In the genomic region with DNA sequence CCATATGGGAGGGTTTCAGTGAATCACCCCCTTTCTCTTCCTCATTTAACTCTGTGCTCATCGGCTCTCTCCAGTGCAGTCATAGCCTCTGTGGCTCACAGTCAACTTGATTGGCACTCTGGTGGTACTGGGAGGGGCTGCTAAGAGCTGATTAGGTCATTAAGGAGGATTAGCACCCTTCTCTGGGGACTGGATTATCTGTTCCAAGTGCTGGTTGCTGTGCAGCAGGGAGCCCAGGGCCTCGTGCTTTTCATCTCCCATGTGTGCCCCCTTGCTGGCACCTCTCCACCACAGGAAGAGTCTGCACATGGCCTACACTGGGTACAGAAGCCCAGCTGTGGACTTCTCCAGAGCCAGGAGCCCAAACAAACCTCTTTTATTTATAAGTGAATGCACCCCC, we compare ENCODE assay signal across 25 mouse cellular contexts.
DNase-seq lines count a peak whose midpoint lies in the region; ATAC-seq lines count a peak whose summit lies in the region.
"Had no signal": no experiment of that assay in that cellular context is flagged by ENCODE, and none has a peak within 500 bp of the region (broad histone marks: within the 10 kb centered on the region; RNA-seq: fewer than 3 reads in every experiment).

No protein-coding gene starts in this region.

- H3K4me3 ChIP-seq in forebrain, embryonic 12.5 days (replicated peaks): no peak overlapping the region
- H3K4me3 ChIP-seq in forebrain, embryonic 10.5 days: no peak overlapping the region
- H3K4me3 ChIP-seq in neural tube, embryonic 14.5 days (ENCODE audit: low read depth, low read length): no peak overlapping the region
- H3K4me3 ChIP-seq in neural tube, embryonic 15.5 days (replicated peaks): no peak overlapping the region
- H3K4me3 ChIP-seq in midbrain, embryonic 13.5 days (replicated peaks): no peak overlapping the region
- H3K4me3 ChIP-seq: embryonic facial prominence, embryonic 12.5 days; erythroblast, embryonic 14.5 days; kidney, embryonic 15.5 days; left cerebral cortex, adult 2 months; limb, embryonic 15.5 days; lung, embryonic 15.5 days; myocyte; neural tube, embryonic 13.5 days had no signal

- no peak overlapping the region for H3K9ac ChIP-seq in forebrain, embryonic 12.5 days
- no peak overlapping the region for H3K9ac ChIP-seq in neural tube, embryonic 14.5 days (replicated peaks; ENCODE audit: low read depth, low read length)
- no peak overlapping the region for H3K9ac ChIP-seq in neural tube, embryonic 15.5 days (replicated peaks)
- no peak overlapping the region for H3K9ac ChIP-seq in midbrain, embryonic 13.5 days (replicated peaks)
- H3K9ac ChIP-seq: embryonic facial prominence, embryonic 12.5 days; kidney, embryonic 15.5 days; limb, embryonic 15.5 days; liver, embryonic 14.5 days; lung, embryonic 15.5 days; neural tube, embryonic 13.5 days had no signal

- H3K9me3 ChIP-seq in forebrain, embryonic 12.5 days: no peaks in the 10 kb centered on the region
- H3K9me3 ChIP-seq in forebrain, embryonic 10.5 days: no peaks in the 10 kb centered on the region
- H3K9me3 ChIP-seq in neural tube, embryonic 14.5 days (ENCODE audit: control insufficient read depth, low read length): no peaks in the 10 kb centered on the region
- H3K9me3 ChIP-seq in neural tube, embryonic 15.5 days (replicated peaks): no peaks in the 10 kb centered on the region
- 0 out of 2 replicates have a peak, but pooled peaks cover 2% of the 10 kb centered on the region for H3K9me3 ChIP-seq in midbrain, embryonic 13.5 days
- H3K9me3 ChIP-seq: embryonic facial prominence, embryonic 12.5 days; kidney, embryonic 15.5 days; limb, embryonic 15.5 days; lung, embryonic 15.5 days had no signal

- no peak for DNase-seq in forebrain, embryonic 10.5 days (ENCODE audit: extremely low spot score, low spot score)
- peak; percentile 77 for DNase-seq in retina, postnatal 1 day
- no peak for DNase-seq in left cerebral cortex, adult 9 months (ENCODE audit: low spot score in 2 of 2)
- DNase-seq: adrenal gland, postnatal 36 days; cerebellum, adult 11-12 months; cerebellum, postnatal 14 days; kidney, adult 11 months; kidney, postnatal 36 days; left cerebral cortex, postnatal 4 days; lung, postnatal 4 days had no signal

- no peak overlapping the region for H3K27ac ChIP-seq in forebrain, embryonic 12.5 days
- H3K27ac ChIP-seq in forebrain, embryonic 10.5 days: no peak overlapping the region
- no peak overlapping the region for H3K27ac ChIP-seq in neural tube, embryonic 14.5 days (ENCODE audit: low read depth, low read length)
- H3K27ac ChIP-seq in neural tube, embryonic 15.5 days (replicated peaks): no peak overlapping the region
- H3K27ac ChIP-seq in midbrain, embryonic 13.5 days: no peak overlapping the region
- H3K27ac ChIP-seq: embryonic facial prominence, embryonic 12.5 days; kidney, embryonic 15.5 days; left cerebral cortex, adult 2 months; limb, embryonic 15.5 days; liver, embryonic 14.5 days; lung, embryonic 15.5 days; neural tube, embryonic 13.5 days had no signal

- H3K4me1 ChIP-seq in forebrain, embryonic 12.5 days: no peaks in the 10 kb centered on the region; the same call in 1 of the 2 replicates
- H3K4me1 ChIP-seq in forebrain, embryonic 10.5 days: no peaks in the 10 kb centered on the region
- H3K4me1 ChIP-seq in neural tube, embryonic 14.5 days (ENCODE audit: control insufficient read depth, insufficient read depth, low read length): no peaks in the 10 kb centered on the region
- no peaks in the 10 kb centered on the region for H3K4me1 ChIP-seq in neural tube, embryonic 15.5 days
- no peaks in the 10 kb centered on the region for H3K4me1 ChIP-seq in midbrain, embryonic 13.5 days (replicated peaks)
- H3K4me1 ChIP-seq: embryonic facial prominence, embryonic 12.5 days; kidney, embryonic 15.5 days; limb, embryonic 15.5 days; lung, embryonic 15.5 days; neural tube, embryonic 13.5 days had no signal

- no peaks in the 10 kb centered on the region for H3K36me3 ChIP-seq in forebrain, embryonic 12.5 days (replicated peaks)
- no peaks in the 10 kb centered on the region for H3K36me3 ChIP-seq in forebrain, embryonic 10.5 days (replicated peaks)
- H3K36me3 ChIP-seq in neural tube, embryonic 14.5 days (ENCODE audit: control insufficient read depth, insufficient read depth, low read length): no peaks in the 10 kb centered on the region
- H3K36me3 ChIP-seq in neural tube, embryonic 15.5 days: no peaks in the 10 kb centered on the region
- no peaks in the 10 kb centered on the region for H3K36me3 ChIP-seq in midbrain, embryonic 13.5 days
- H3K36me3 ChIP-seq: embryonic facial prominence, embryonic 12.5 days; kidney, embryonic 15.5 days; limb, embryonic 15.5 days; lung, embryonic 15.5 days; neural tube, embryonic 13.5 days had no signal

- WGBS in forebrain, embryonic 12.5 days: 13% methylated on average over 2 of the region's 2 CpGs
- WGBS in forebrain, embryonic 10.5 days: 16% methylated on average over 2 of the region's 2 CpGs
- WGBS in neural tube, embryonic 14.5 days: 47% methylated on average over 2 of the region's 2 CpGs
- WGBS in neural tube, embryonic 15.5 days: 33% methylated on average over 2 of the region's 2 CpGs
- 16% methylated on average over 2 of the region's 2 CpGs for WGBS in midbrain, embryonic 13.5 days

- no peak overlapping the region for H3K4me2 ChIP-seq in forebrain, embryonic 12.5 days
- no peak overlapping the region for H3K4me2 ChIP-seq in neural tube, embryonic 14.5 days (ENCODE audit: low read depth, low read length)
- H3K4me2 ChIP-seq in neural tube, embryonic 15.5 days: no peak overlapping the region
- H3K4me2 ChIP-seq in midbrain, embryonic 13.5 days (replicated peaks): no peak overlapping the region
- H3K4me2 ChIP-seq: embryonic facial prominence, embryonic 12.5 days; heart, embryonic 11.5 days; kidney, embryonic 15.5 days; limb, embryonic 15.5 days; lung, embryonic 15.5 days; neural tube, embryonic 13.5 days had no signal

- ATAC-seq in forebrain, embryonic 12.5 days (ENCODE audit: low FRiP score): peak; percentile 63; the same call in 1 of the 2 replicates
- peak; percentile 41; the same call in 1 of the 2 replicates for ATAC-seq in neural tube, embryonic 14.5 days (ENCODE audit: low read depth)
- ATAC-seq in neural tube, embryonic 15.5 days (ENCODE audit: low FRiP score): no peak
- ATAC-seq in midbrain, embryonic 13.5 days: peak; percentile 88
- ATAC-seq in activated CD4-positive, CD25-positive, alpha-beta regulatory T cell, adult 4 months: no peak

- peaks cover 64% of the 10 kb centered on the region for H3K27me3 ChIP-seq in forebrain, embryonic 12.5 days
- H3K27me3 ChIP-seq in forebrain, embryonic 10.5 days (ENCODE audit: poor library complexity, severe bottlenecking): peaks cover 47% of the 10 kb centered on the region
- H3K27me3 ChIP-seq in neural tube, embryonic 14.5 days (ENCODE audit: control insufficient read depth, insufficient read depth, low read length): no peaks in the 10 kb centered on the region
- H3K27me3 ChIP-seq in neural tube, embryonic 15.5 days (replicated peaks): peaks cover 10% of the 10 kb centered on the region
- H3K27me3 ChIP-seq in midbrain, embryonic 13.5 days: peaks cover 24% of the 10 kb centered on the region
- H3K27me3 ChIP-seq: embryonic facial prominence, embryonic 12.5 days; kidney, embryonic 15.5 days; limb, embryonic 15.5 days; lung, embryonic 15.5 days had no signal

Comparison
In these comparisons a context has a peak if more than half of its experiments do, and no peak if none do; other contexts are left out.
1. ATAC-seq: peak in forebrain, embryonic 12.5 days (single experiment), neural tube, embryonic 14.5 days (single experiment) and midbrain, embryonic 13.5 days (single experiment); none in neural tube, embryonic 15.5 days (single experiment) and activated CD4-positive, CD25-positive, alpha-beta regulatory T cell, adult 4 months (single experiment).